Mouse (Mus musculus): ENCODE data around the gene Wwox. TPM values are rescaled to one million over a fixed set of nuclear protein-coding genes. Genes with fewer than 3 reads are reported as not detected.

The Wwox gene
- total and polyA plus RNA-seq, 3 experiments, result 7.8 to 11.5 (median 9.1) TPM

GRCm38 (mm10) chr8:114908589-114908988 is 469.1 kb downstream of the Wwox start (continued):
- TF ChIP-seq TBP (conservative IDR thresholded peaks at IDR 0.05; ENCODE audit: low read depth, low read length) (0 out of 2 replicates have a peak, but pooled peaks have one; percentile 31), MYC (IDR thresholded peaks at IDR 0.05; ENCODE audit: low read depth, low read length) (0 out of 2 replicates have a peak, but pooled peaks have one; percentile 48), MAFK (IDR thresholded peaks at IDR 0.05; ENCODE audit: insufficient replicate concordance, low read length) (peak; percentile 48; the same call in 1 of the 2 replicates), HCFC1 (IDR thresholded peaks at IDR 0.05; ENCODE audit: low read depth, low read length) (peak; percentile 16; the same call in 1 of the 2 replicates), CHD2 (IDR thresholded peaks at IDR 0.05; ENCODE audit: low read length) (peak; percentile 75), ZMIZ1 (IDR thresholded peaks at IDR 0.05; ENCODE audit: low read depth, low read length) (no peak), NELFE (IDR thresholded peaks at IDR 0.05; ENCODE audit: low read depth, low read length) (no peak), E2F4 (IDR thresholded peaks at IDR 0.05; ENCODE audit: insufficient replicate concordance, low read depth, low read length) (0 out of 2 replicates have a peak, but pooled peaks have one; percentile 41), JUN (IDR thresholded peaks at IDR 0.05; ENCODE audit: insufficient read depth, low read depth, low read length) (peak; percentile 70), TCF12 (IDR thresholded peaks at IDR 0.05; ENCODE audit: low read depth, low read length) (peak; percentile 69), IRF4 (IDR thresholded peaks at IDR 0.05; ENCODE audit: low read depth, low read length) (peak; percentile 97), MEF2A (IDR thresholded peaks at IDR 0.05; ENCODE audit: borderline replicate concordance, low read depth, low read length) (peak; percentile 71; the same call in 1 of the 2 replicates), MXI1 (IDR thresholded peaks at IDR 0.05; ENCODE audit: low read depth, low read length) (0 out of 2 replicates have a peak, but pooled peaks have one; percentile 25), MAX (IDR thresholded peaks at IDR 0.05; ENCODE audit: low read length) (no peak), MAZ (IDR thresholded peaks at IDR 0.05; ENCODE audit: low read depth, low read length) (0 out of 2 replicates have a peak, but pooled peaks have one; percentile 41), USF2 (conservative IDR thresholded peaks at IDR 0.05; ENCODE audit: low read depth, low read length) (no peak), CHD1 (IDR thresholded peaks at IDR 0.05; ENCODE audit: low read depth, low read length) (peak; percentile 65; the same call in 1 of the 2 replicates)

GRCm38 (mm10) chr8:114909146-114909545 is 469.7 kb downstream of the Wwox start:
- peak overlapping the region; percentile 76 for H3K4me2 ChIP-seq (ENCODE audit: insufficient read depth, low read depth, poor library complexity, severe bottlenecking)
- TF ChIP-seq NELFE (IDR thresholded peaks at IDR 0.05; ENCODE audit: low read depth, low read length), result 0 out of 2 replicates have a peak, but pooled peaks have one; percentile 24
- TF ChIP-seq KAT2A (IDR thresholded peaks at IDR 0.05; ENCODE audit: insufficient replicate concordance, low read length), result no peak
- TF ChIP-seq ZKSCAN1 (IDR thresholded peaks at IDR 0.05; ENCODE audit: borderline replicate concordance, low read depth, low read length), result no peak
- TF ChIP-seq POLR2A (IDR thresholded peaks at IDR 0.05; ENCODE audit: low read depth, low read length), result peak; percentile 42
- no peak; the same call in 1 of the 2 replicates for TF ChIP-seq EP300 (IDR thresholded peaks at IDR 0.05; ENCODE audit: low read length)
- TF ChIP-seq ZMIZ1 (IDR thresholded peaks at IDR 0.05; ENCODE audit: low read depth, low read length), result no peak
- TF ChIP-seq MEF2A (IDR thresholded peaks at IDR 0.05; ENCODE audit: borderline replicate concordance, low read depth, low read length), result no peak
- TF ChIP-seq MAX (IDR thresholded peaks at IDR 0.05; ENCODE audit: low read length), result peak; percentile 5; the same call in 1 of the 2 replicates
- TF ChIP-seq POLR2AphosphoS2 (IDR thresholded peaks at IDR 0.05; ENCODE audit: low read depth, low read length), result no peak
- TF ChIP-seq CTCF (conservative IDR thresholded peaks at IDR 0.05 in 1 of 2, IDR thresholded peaks at IDR 0.05 in 1 of 2; ENCODE audit: low read depth in 2 of 2, low read length in 2 of 2), result no peak
- TF ChIP-seq UBTF (IDR thresholded peaks at IDR 0.05; ENCODE audit: low read depth, low read length), result no peak
- TF ChIP-seq MYC (IDR thresholded peaks at IDR 0.05; ENCODE audit: low read depth, low read length), result 0 out of 2 replicates have a peak, but pooled peaks have one; percentile 32
- TF ChIP-seq MAFK (IDR thresholded peaks at IDR 0.05; ENCODE audit: insufficient replicate concordance, low read length), result no peak
- TF ChIP-seq TBP (conservative IDR thresholded peaks at IDR 0.05; ENCODE audit: low read depth, low read length), result 0 out of 2 replicates have a peak, but pooled peaks have one; percentile 38
- TF ChIP-seq GABPA (IDR thresholded peaks at IDR 0.05; ENCODE audit: insufficient replicate concordance, low read depth, low read length), result no peak
- no peak for TF ChIP-seq RCOR1 (conservative IDR thresholded peaks at IDR 0.05; ENCODE audit: low read depth, low read length)
- no peak for TF ChIP-seq HCFC1 (IDR thresholded peaks at IDR 0.05; ENCODE audit: low read depth, low read length)
- TF ChIP-seq JUND (conservative IDR thresholded peaks at IDR 0.05; ENCODE audit: low read depth, low read length), result no peak
- no peak for TF ChIP-seq SIN3A (IDR thresholded peaks at IDR 0.05; ENCODE audit: low read length)
- no peak for TF ChIP-seq RAD21 (IDR thresholded peaks at IDR 0.05; ENCODE audit: low read depth, low read length)
- dilution Hi-C loops (cut with MboI; ENCODE audit: extremely low pct_ligation_motif_present, extremely low pct_unique_long_range_greater_than_20kb, low sequenced_read_pairs) (no loop called here), in situ Hi-C loops (cut with MboI; ENCODE audit: low pct_ligation_motif_present, low pct_unique_long_range_greater_than_20kb, low sequenced_read_pairs) (no loop called here)
- peak; percentile 68 for DNase-seq (ENCODE audit: extremely low read depth)
- H3K9ac ChIP-seq (ENCODE audit: insufficient read depth, low read depth), result peak overlapping the region; percentile 16; the same call in 1 of the 2 replicates
- peaks cover 8 to 27% of the 10 kb centered on the region in 2 experiments for H3K4me1 ChIP-seq (ENCODE audit: control insufficient read depth in 1 of 2, insufficient read depth in 2 of 2)
- peak overlapping the region in 2 of 3 experiments; percentile 15 to 35 for H3K4me3 ChIP-seq (replicated peaks in 1 of 3; ENCODE audit: low read depth in 2 of 3, low read length in 2 of 3, poor library complexity in 1 of 3)
- H3K79me2 ChIP-seq (replicated peaks; ENCODE audit: control insufficient read depth, extremely low read depth, insufficient read depth, poor library complexity, severe bottlenecking), result no peaks in the 10 kb centered on the region
- H3K36me3 ChIP-seq (replicated peaks in 1 of 2; ENCODE audit: control insufficient read depth in 1 of 2, insufficient read depth in 1 of 2, low read length in 1 of 2), result no peaks in the 10 kb centered on the region
- H3K9me3 ChIP-seq (replicated peaks; ENCODE audit: low read length), result peaks cover 4% of the 10 kb centered on the region
- peak overlapping the region; percentile 72 for H3K27ac ChIP-seq (ENCODE audit: insufficient read depth, low read depth)
- no peaks in the 10 kb centered on the region for H3K27me3 ChIP-seq (replicated peaks)
